Mouse (Mus musculus): ENCODE data around the gene Pnrc1. TPM values are rescaled to one million over a fixed set of nuclear protein-coding genes. Genes with fewer than 3 reads are reported as not detected.
"Not testable (repeated sequence)": the region's sequence is repeated elsewhere in the genome, so short reads cannot be mapped to it uniquely, and the experiment has no call there.

Gene Pnrc1
- 119 and 337 TPM in 2 replicates for polyA plus RNA-seq (2012; rRNA removed)

DNA sequence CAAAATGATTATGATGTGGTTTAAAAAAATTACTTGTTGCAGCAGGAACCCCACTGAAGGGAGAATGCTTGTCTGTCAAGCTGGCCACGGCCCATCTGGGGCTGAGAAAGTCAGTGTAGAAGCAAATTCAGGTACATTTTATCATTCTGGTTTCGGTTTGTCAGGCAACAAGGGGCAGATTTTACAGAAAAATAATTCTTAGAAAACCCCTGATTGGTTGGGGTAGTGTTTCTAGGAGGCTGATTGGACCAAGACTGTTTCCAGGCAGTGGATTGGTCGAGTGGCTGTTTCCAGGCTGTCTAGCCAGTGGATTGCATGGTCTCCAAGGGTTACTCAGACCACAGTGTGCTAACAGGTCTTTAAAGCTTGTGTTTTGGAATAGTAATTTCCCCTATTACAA is at the start of gene Pnrc1:
TSS of gene Pnrc1 (minus strand) at position 162 of the 400 bp plus-strand sequence.
- Histone ChIP-seq H3K4me3 (ENCODE audit: low read depth, low read length) (no peak within 1 kb of the TSS), H3K27ac (ENCODE audit: insufficient read depth, low read depth, low read length) (peak within 1 kb of the TSS; percentile 6; the same call in 1 of the 2 replicates), H3K27me3 (ENCODE audit: control insufficient read depth, insufficient read depth, low read length) (no peaks in the 10 kb centered on the region), H3K4me1 (ENCODE audit: control insufficient read depth, insufficient read depth, insufficient read length, low read length) (peaks cover 6% of the 10 kb centered on the region; the same call in 1 of the 2 replicates), H3K36me3 (ENCODE audit: control insufficient read depth, insufficient read depth, low read length) (no peaks in the 10 kb centered on the region)
- 52% methylated on average over 3 of the region's 3 CpGs for WGBS
- TF ChIP-seq CTCF (IDR thresholded peaks at IDR 0.05; ENCODE audit: extremely low read depth, insufficient read length, insufficient replicate concordance, low read depth, low read length) (no peak), POLR2A (IDR thresholded peaks at IDR 0.05; ENCODE audit: low read depth, low read length) (no peak)

DNA sequence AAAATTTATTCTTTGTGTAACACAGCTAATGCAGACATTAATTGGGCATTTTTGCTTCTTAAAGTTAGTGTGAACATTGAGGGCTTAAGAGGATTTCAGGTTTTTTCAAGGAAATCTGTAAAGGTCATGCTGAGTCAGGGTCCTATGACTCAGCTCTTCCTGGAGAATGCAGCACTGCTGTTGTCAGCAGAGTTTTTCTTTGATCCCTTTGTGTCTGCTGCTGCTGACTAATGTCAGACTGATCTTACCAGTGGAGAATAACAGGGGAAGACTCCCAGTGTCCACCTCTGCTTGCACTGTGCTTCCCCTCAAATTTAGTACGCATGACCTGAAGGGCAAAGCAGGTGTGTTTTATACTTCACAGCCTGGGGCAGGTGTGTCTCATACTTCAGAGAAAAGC is 48.0 kb upstream of the Pnrc1 start:
- no peak for TF ChIP-seq POLR2A (IDR thresholded peaks at IDR 0.05; ENCODE audit: low read depth, low read length)
- no peak for TF ChIP-seq CTCF (IDR thresholded peaks at IDR 0.05; ENCODE audit: extremely low read depth, insufficient read length, insufficient replicate concordance, low read depth, low read length)
- Histone ChIP-seq H3K4me1 (ENCODE audit: control insufficient read depth, insufficient read depth, insufficient read length, low read length) (peaks cover 2% of the 10 kb centered on the region; the same call in 1 of the 2 replicates), H3K36me3 (ENCODE audit: control insufficient read depth, insufficient read depth, low read length) (peaks cover 19% of the 10 kb centered on the region), H3K27ac (ENCODE audit: insufficient read depth, low read depth, low read length) (no peak overlapping the region), H3K27me3 (ENCODE audit: control insufficient read depth, insufficient read depth, low read length) (no peaks in the 10 kb centered on the region), H3K4me3 (ENCODE audit: low read depth, low read length) (no peak overlapping the region)
- WGBS, result 98% methylated on average over 1 of the region's 1 CpGs

DNA sequence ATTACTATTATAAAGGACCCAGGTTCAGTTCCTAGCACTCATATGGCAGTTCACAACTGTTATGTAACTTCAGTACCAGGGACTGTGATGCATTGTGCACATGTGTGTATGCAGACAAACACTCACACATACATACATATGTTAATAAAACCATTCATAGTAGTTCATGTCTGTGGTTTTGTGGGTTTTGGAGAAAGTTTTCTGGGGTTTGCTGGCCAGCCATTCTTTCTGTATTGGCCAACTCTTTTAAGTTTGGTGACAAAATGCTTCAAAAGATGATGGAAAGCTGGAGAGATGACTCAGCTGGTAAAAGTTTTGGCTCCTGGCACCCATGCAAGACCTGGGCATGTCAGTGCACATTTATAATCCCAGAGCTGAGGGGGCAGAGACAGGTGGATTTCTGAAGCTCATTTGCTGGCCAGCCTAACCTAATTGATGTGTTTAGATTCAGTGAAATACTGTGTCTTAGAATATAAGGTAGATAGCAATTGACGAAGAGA is 43.0 kb upstream of the Pnrc1 start:
- Histone ChIP-seq H3K27me3 (ENCODE audit: control insufficient read depth, insufficient read depth, low read length) (no peaks in the 10 kb centered on the region), H3K4me3 (ENCODE audit: low read depth, low read length) (no peak overlapping the region), H3K36me3 (ENCODE audit: control insufficient read depth, insufficient read depth, low read length) (peaks cover 13% of the 10 kb centered on the region), H3K27ac (ENCODE audit: insufficient read depth, low read depth, low read length) (no peak overlapping the region), H3K4me1 (ENCODE audit: control insufficient read depth, insufficient read depth, insufficient read length, low read length) (peaks cover under 1% of the 10 kb centered on the region; the same call in 1 of the 2 replicates)
- TF ChIP-seq POLR2A (IDR thresholded peaks at IDR 0.05; ENCODE audit: low read depth, low read length), result no peak
- no peak for TF ChIP-seq CTCF (IDR thresholded peaks at IDR 0.05; ENCODE audit: extremely low read depth, insufficient read length, insufficient replicate concordance, low read depth, low read length)
- 87% methylated on average over 1 of the region's 1 CpGs for WGBS

DNA sequence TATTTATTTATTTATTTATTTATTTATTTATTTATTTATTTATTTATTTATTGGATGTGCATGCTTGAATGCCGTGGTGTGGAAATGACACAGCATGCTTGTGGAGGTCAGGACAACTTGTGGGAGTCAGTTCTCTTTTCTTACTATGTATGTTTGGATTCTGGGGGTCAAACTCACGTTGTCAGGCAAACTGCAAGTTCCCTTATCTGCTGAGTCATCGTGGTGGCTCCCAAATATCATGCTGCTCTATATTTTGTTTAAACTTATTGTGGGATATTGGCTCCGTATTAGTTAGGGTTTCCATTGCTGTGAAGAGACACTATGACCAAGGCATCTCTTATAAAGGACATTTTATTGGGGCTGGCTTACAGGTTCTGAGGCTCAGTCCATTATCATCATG is 41.2 kb upstream of the Pnrc1 start:
- TF ChIP-seq POLR2A (IDR thresholded peaks at IDR 0.05; ENCODE audit: low read depth, low read length) (no peak), CTCF (IDR thresholded peaks at IDR 0.05; ENCODE audit: extremely low read depth, insufficient read length, insufficient replicate concordance, low read depth, low read length) (no peak)
- H3K27me3 ChIP-seq (ENCODE audit: control insufficient read depth, insufficient read depth, low read length), result no peaks in the 10 kb centered on the region
- peaks cover 14% of the 10 kb centered on the region for H3K36me3 ChIP-seq (ENCODE audit: control insufficient read depth, insufficient read depth, low read length)
- WGBS, result 91% methylated on average over 4 of the region's 4 CpGs
- no peak overlapping the region for H3K4me3 ChIP-seq (ENCODE audit: low read depth, low read length)
- no peak overlapping the region for H3K27ac ChIP-seq (ENCODE audit: insufficient read depth, low read depth, low read length)
- no peaks in the 10 kb centered on the region for H3K4me1 ChIP-seq (ENCODE audit: control insufficient read depth, insufficient read depth, insufficient read length, low read length)

DNA sequence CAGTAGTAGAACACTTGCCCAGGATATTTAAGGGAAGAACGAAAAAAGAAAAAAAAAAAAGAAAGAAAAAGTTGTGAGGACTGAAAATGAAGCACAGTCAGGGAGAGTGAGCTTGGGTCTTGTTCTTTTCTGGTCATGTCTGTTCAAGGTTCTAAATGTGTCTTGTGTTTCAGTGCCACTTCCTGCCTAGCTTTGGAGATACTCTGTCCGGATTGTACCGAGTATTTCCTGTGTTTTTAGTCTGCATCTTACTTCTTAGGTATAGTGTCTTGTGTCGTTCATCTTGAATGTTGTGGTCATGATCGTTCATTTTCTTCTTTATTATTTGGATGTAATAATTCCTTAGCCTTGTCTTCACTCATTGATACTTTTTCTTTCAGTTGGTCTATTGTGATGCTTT is 25.9 kb upstream of the Pnrc1 start:
- no peaks in the 10 kb centered on the region for H3K4me1 ChIP-seq (ENCODE audit: control insufficient read depth, insufficient read depth, insufficient read length, low read length)
- no peak overlapping the region for H3K4me3 ChIP-seq (ENCODE audit: low read depth, low read length)
- TF ChIP-seq CTCF (IDR thresholded peaks at IDR 0.05; ENCODE audit: extremely low read depth, insufficient read length, insufficient replicate concordance, low read depth, low read length), result no peak
- no peak for TF ChIP-seq POLR2A (IDR thresholded peaks at IDR 0.05; ENCODE audit: low read depth, low read length)
- H3K27me3 ChIP-seq (ENCODE audit: control insufficient read depth, insufficient read depth, low read length), result no peaks in the 10 kb centered on the region
- 77% methylated on average over 5 of the region's 5 CpGs for WGBS
- H3K27ac ChIP-seq (ENCODE audit: insufficient read depth, low read depth, low read length), result no peak overlapping the region
- no peaks in the 10 kb centered on the region for H3K36me3 ChIP-seq (ENCODE audit: control insufficient read depth, insufficient read depth, low read length)

DNA sequence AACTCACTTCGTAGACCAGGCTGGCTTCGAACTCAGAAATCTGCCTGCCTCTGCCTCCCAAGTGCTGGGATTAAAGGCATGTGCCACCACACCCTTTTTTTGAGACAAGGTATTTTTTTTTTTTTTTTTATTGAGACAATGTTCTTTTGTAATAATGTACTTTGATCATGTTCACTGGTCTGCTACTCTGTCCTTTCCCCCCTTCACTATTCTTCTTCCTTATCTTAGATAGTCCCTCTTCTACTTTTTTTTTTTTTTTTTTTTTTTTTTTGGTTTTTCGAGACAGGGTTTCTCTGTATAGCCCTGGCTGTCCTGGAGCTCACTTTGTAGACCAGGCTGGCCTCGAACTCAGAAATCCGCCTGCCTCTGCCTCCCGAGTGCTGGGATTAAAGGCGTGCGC is 24.2 kb upstream of the Pnrc1 start:
- WGBS, result 96% methylated on average over 7 of the region's 8 CpGs
- not testable (repeated sequence) for H3K27me3 ChIP-seq (ENCODE audit: control insufficient read depth, insufficient read depth, low read length); H3K36me3 ChIP-seq (ENCODE audit: control insufficient read depth, insufficient read depth, low read length); H3K4me3 ChIP-seq (ENCODE audit: low read depth, low read length); H3K4me1 ChIP-seq (ENCODE audit: control insufficient read depth, insufficient read depth, insufficient read length, low read length); H3K27ac ChIP-seq (ENCODE audit: insufficient read depth, low read depth, low read length)

- H3K27ac ChIP-seq (ENCODE audit: insufficient read depth, low read depth, low read length), result no peak overlapping the region
- peak overlapping the region; percentile 93 for H3K4me3 ChIP-seq (ENCODE audit: low read depth, low read length)
- no peak for TF ChIP-seq POLR2A (IDR thresholded peaks at IDR 0.05; ENCODE audit: low read depth, low read length)
- no peak for TF ChIP-seq CTCF (IDR thresholded peaks at IDR 0.05; ENCODE audit: extremely low read depth, insufficient read length, insufficient replicate concordance, low read depth, low read length)
- 3% methylated on average over 12 of the region's 12 CpGs for WGBS
- no peaks in the 10 kb centered on the region for H3K36me3 ChIP-seq (ENCODE audit: control insufficient read depth, insufficient read depth, low read length)
- H3K4me1 ChIP-seq (ENCODE audit: control insufficient read depth, insufficient read depth, insufficient read length, low read length), result peaks cover 2% of the 10 kb centered on the region; the same call in 1 of the 2 replicates
- H3K27me3 ChIP-seq (ENCODE audit: control insufficient read depth, insufficient read depth, low read length), result no peaks in the 10 kb centered on the region
Observed at GRCm38 (mm10) chr4:33310840-33311437, 21.0 kb upstream of the Pnrc1 start.
